Mouse (Mus musculus) fibroblast of lung, adult 2 months (primary cell): ENCODE measurements around the gene Mre11a.

Experiments used
- DNase-seq: peaks from one replicate; pipeline ENCODE4 v3.0.0-alpha.2; 2011; ENCODE audit warnings: low read depth

Gene Mre11a

GRCm38 (mm10) chr9:14824840-14825239, 40.4 kb downstream of the Mre11a start:
- no peak for DNase-seq

- DNase-seq: no peak
These were observed 43.4 kb downstream of the Mre11a start for GRCm38 (mm10) chr9:14827875-14828274.

- no peak for DNase-seq
These were observed 47.6 kb downstream of the Mre11a start for GRCm38 (mm10) chr9:14832046-14832445.

GRCm38 (mm10) chr9:14835335-14836075, 51.1 kb downstream of the Mre11a start:
- no peak for DNase-seq

GRCm38 (mm10) chr9:14839527-14839926, 55.1 kb downstream of the Mre11a start:
- no peak for DNase-seq

GRCm38 (mm10) chr9:14839970-14840369, 55.5 kb downstream of the Mre11a start:
- no peak for DNase-seq

GRCm38 (mm10) chr9:14841878-14842761, 57.7 kb downstream of the Mre11a start:
- peak; percentile 87 for DNase-seq

GRCm38 (mm10) chr9:14843311-14843857, 58.9 kb downstream of the Mre11a start:
- no peak for DNase-seq

- no peak for DNase-seq
These were observed 59.4 kb downstream of the Mre11a start for GRCm38 (mm10) chr9:14843901-14844300.

- DNase-seq: no peak
These were observed 62.0 kb downstream of the Mre11a start for GRCm38 (mm10) chr9:14846428-14846827.

GRCm38 (mm10) chr9:14848267-14848935, 63.9 kb downstream of the Mre11a start:
- no peak for DNase-seq

GRCm38 (mm10) chr9:14854585-14854984, 70.1 kb downstream of the Mre11a start:
- DNase-seq: no peak

GRCm38 (mm10) chr9:14856922-14857654, 72.6 kb downstream of the Mre11a start:
- DNase-seq: no peak

GRCm38 (mm10) chr9:14858170-14858706, 73.8 kb downstream of the Mre11a start:
- no peak for DNase-seq

- no peak for DNase-seq
These were observed 74.3 kb downstream of the Mre11a start for GRCm38 (mm10) chr9:14858782-14859181.

- DNase-seq: no peak
These were observed 75.6 kb downstream of the Mre11a start, which contains the start of gene Gpr83 for GRCm38 (mm10) chr9:14859868-14860639. Gene Gpr83 (plus strand): TSS chr9:14860210.

- no peak for DNase-seq
These were observed 78.7 kb downstream of the Mre11a start for GRCm38 (mm10) chr9:14863126-14863525.

GRCm38 (mm10) chr9:14864726-14865125, 80.3 kb downstream of the Mre11a start:
- no peak for DNase-seq

GRCm38 (mm10) chr9:14866957-14867356, 82.5 kb downstream of the Mre11a start:
- no peak for DNase-seq

GRCm38 (mm10) chr9:14868326-14868725, 83.9 kb downstream of the Mre11a start:
- DNase-seq: no peak
